Mouse (Mus musculus) MEL (cell line): ENCODE results near the gene P2rx2.

Experiments
- ELF1 ChIP-seq: IDR thresholded peaks from 2 replicates; pipeline ENCODE4 v1.6.1; 2014; ENCODE audit warnings: low read depth, mild to moderate bottlenecking, inconsistent platforms, low read length, improper control_type of control experiment, moderate library complexity
- POLR2A ChIP-seq, 2 experiments: IDR thresholded peaks; 2 replicates each; pipeline ENCODE4 v1.6.1; 2011 to 2012; ENCODE audit warnings: low read length in 2 of 2, mild to moderate bottlenecking in 2 of 2, control low read depth in 1 of 2, improper control_type of control experiment in 1 of 2, low read depth in 1 of 2, moderate library complexity in 1 of 2; ENCODE audit not compliant: control insufficient read depth in 1 of 2, insufficient read depth in 1 of 2, poor library complexity in 1 of 2
- POLR2AphosphoS5 ChIP-seq: IDR thresholded peaks from 2 replicates; pipeline ENCODE4 v1.6.1; 2012; ENCODE audit warnings: low read depth, borderline replicate concordance, mild to moderate bottlenecking, inconsistent platforms, low read length, moderate library complexity, mixed read lengths
- SIN3A ChIP-seq: IDR thresholded peaks from 2 replicates; pipeline ENCODE4 v1.6.1; 2012; ENCODE audit warnings: low read length, improper control_type of control experiment, inconsistent platforms
- USF1 ChIP-seq: IDR thresholded peaks from 2 replicates; pipeline ENCODE4 v1.6.1; 2014; ENCODE audit warnings: low read depth, mild to moderate bottlenecking, inconsistent platforms, low read length, improper control_type of control experiment, moderate library complexity
- USF2 ChIP-seq, 2 experiments: IDR thresholded peaks; 2 replicates each; pipeline ENCODE4 v1.6.1; 2011 to 2012; ENCODE audit warnings: improper control_type of control experiment in 2 of 2, low read length in 2 of 2, borderline replicate concordance in 1 of 2, inconsistent platforms in 1 of 2, low read depth in 1 of 2, mild to moderate bottlenecking in 1 of 2; ENCODE audit not compliant: insufficient read depth in 1 of 2
- ZMIZ1 ChIP-seq: IDR thresholded peaks from 2 replicates; pipeline ENCODE4 v1.6.1; 2012; ENCODE audit warnings: low read depth, mild to moderate bottlenecking, inconsistent platforms, low read length, improper control_type of control experiment, moderate library complexity

GRCm38 (mm10) chr5:110362813-110363178, 19.8 kb upstream of the P2rx2 start:
- no peak for TF ChIP-seq POLR2A (IDR thresholded peaks at IDR 0.05; ENCODE audit: control insufficient read depth in 1 of 2, insufficient read depth in 1 of 2, low read depth in 1 of 2, low read length in 2 of 2, poor library complexity in 1 of 2)
- TF ChIP-seq POLR2AphosphoS5, result no peak
- TF ChIP-seq USF1, result no peak
- no peak for TF ChIP-seq ELF1
- TF ChIP-seq ZMIZ1, result no peak
- TF ChIP-seq USF2 (IDR thresholded peaks at IDR 0.05; ENCODE audit: borderline replicate concordance in 1 of 2, insufficient read depth in 1 of 2, low read depth in 1 of 2, low read length in 2 of 2), result no peak
- no peak for TF ChIP-seq SIN3A
